Mouse (Mus musculus): ENCODE results near the gene Msi2.
A peak's percentile ranks its signal among the peaks of the same experiment; 100 is the strongest.

Msi2 gene

DNA sequence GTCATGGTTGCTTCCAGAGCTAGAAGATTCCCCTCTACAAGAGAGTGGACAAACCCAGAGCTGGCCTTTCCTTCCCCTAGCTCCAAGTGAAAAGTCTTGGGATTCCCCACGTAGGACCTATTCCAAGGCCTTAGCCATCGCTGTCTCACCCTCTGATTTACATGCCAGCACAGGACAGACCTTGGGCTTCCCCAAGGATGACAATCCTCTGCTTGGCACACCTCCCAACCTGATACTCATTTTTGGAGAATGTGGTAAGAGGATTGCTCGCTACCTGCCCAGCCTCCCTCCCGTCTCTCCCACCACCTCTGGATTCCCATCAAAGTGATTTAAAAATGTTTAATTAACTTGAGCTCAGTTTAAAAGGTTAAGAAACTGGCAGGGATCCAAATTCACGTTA lies 372.2 kb downstream of the Msi2 start:
- DNase-seq, result no peak

DNA sequence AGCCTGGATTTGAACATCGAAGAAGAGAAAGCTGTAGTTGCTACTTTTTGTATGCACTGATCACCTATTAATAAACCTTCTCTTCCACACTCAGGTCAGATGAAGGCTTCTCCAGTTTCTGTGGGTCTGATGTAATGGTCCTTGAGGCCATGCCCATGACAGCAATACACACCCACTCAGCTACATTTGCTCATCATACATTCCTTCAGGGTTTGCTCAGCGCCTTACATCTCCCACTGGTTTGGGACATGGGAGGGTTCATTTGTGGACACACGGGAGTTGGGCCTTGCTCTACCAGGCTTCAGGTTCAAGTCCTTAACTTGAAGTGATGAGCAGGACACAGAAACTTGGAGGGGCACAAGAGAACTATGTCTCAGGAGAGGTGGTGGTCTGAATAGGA lies 380.4 kb downstream of the Msi2 start:
- DNase-seq, result no peak

DNA sequence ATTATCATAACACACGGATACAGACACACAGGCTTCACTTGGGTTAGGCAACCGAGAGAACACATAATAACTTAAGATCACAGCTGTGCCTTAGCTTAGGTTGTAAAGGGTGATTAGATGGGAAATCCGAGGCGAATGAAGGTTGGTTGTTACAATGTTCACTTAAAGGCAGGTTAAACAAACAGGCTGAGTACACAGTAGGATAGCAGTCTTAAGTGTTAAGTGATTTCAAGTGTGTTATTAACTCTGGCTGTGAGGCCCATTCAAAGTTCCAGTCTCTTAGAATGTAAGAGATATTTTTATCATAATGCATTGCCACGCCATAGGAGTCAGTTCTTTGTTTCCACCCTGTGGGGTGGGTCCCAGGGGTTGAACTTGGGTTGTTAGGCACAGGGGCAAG lies 383.4 kb downstream of the Msi2 start:
- DNase-seq, result no peak

DNA sequence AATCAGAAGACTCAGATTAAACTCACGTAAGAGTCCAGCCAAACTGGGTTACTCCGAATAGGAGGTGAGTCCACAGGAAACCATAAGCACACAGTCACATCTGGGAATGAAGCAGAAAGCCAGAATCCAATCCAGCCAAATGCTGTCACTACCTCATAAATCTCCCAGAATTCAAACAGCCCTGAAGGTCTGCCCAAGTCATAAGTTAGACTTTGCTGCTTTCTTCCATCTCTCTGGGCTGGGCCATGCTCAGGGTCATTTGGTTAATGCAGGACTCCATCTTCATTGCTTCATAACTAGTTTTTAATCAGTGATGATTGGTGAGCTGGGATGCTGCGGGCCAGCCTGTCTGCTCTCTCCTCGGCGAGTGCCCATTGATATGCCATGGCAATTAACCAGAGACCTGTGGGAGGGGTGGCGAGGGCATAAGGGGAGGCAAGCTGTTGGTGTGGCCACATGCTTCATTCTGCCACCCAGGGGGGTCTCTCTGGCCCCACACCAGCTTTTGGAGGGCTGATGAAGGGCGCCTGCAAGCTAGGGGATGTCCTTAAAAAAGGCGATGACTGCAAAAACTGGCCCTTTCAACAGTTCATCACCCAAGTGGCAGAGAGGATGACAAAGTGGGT lies 385.9 kb downstream of the Msi2 start:
- no peak for DNase-seq

DNA sequence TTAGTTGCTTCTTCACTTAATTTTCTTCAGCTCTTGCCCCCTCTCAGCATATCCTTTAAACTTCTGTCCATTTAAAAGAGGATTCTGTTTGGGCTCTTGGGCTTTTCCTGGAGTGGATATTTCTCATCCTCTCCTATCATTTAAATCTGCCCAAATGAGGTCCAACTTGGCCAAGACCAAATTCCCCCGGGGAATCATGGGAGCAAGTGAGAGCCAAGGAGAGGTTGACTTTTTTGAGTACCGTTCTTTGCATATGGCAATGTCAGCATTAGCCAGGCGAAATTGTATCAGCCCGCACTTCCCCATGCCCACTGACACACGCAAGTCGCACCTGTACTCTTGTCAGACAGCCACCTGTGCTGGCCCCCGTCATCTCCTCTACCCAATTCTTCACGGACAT lies 386.6 kb downstream of the Msi2 start:
- DNase-seq, result no peak

DNA sequence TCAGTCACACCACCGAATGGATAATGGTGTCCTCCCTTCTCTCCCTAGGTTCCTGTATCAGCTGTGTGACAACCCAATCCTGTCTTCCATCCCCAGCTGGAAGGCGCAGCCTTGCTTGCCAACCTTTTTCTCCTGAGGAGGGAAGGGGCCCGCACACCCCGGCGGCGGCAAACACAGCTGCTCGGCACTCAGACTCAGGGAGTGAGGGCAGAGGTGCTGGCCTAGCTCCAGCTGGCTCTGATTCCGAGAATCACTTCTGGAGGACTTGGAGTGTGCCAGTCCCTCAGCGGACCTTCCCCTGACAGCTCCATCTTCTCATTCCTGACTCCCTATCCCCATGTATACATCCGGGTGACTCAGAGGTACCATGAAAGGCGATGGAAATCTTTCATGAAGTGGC lies 387.5 kb downstream of the Msi2 start:
- DNase-seq, result no peak

DNA sequence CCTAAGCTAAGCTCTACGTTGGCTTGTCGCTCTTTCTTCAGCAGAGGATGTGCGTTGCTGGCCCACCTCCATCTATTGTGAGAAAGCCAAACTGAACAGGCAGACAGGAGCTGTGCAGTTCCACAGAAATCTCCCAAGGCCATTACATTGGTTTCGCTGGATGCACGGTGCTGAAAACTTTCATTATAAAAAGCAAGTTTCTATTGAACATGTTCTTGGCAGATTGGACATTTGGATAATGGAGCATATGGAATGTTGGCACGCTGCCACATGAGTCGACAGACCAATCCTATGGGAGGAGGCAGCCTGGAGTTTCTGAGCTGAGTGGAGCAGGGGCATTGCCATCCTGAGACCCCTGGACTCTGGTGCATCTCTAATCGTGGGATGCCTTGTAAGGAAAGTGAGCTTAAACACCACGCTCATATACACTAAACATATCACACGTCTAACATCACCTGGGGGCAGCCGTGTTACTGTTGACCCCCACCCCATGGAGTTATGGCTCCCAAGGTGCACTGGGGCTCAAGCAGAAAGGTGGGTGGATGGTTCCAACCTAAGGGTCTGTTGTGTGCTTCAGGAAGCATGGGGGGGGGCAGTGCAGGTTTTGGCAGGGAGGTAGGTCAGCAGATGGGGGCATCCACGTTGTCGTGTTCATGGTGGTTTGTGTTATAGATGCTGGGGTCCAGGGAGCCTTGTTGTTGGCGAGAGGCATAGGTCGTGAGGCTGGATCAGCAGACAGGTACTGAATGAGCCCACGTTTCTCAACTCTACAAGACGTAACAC lies 389.3 kb downstream of the Msi2 start:
- DNase-seq, result no peak

DNA sequence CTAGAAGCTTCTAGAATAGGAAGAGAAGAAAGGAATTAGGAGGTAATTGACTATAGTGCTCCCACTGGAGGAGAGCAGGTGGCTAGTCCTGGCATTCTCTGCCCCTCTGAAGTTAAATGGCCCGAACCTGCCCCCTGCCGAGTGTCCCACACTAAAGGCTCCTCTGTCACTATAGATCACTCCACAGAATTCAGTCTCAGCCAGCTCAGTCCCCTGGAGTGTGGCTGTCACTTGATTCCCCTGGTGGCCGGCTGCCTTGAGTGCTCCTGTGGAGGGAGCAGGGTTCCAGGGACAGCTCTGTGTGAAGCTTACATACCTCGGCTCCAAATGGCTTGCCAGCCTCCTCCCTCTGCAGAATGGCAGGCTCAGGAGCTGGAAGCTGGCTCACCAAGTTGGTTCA lies 391.3 kb downstream of the Msi2 start:
- DNase-seq, result no peak

DNA sequence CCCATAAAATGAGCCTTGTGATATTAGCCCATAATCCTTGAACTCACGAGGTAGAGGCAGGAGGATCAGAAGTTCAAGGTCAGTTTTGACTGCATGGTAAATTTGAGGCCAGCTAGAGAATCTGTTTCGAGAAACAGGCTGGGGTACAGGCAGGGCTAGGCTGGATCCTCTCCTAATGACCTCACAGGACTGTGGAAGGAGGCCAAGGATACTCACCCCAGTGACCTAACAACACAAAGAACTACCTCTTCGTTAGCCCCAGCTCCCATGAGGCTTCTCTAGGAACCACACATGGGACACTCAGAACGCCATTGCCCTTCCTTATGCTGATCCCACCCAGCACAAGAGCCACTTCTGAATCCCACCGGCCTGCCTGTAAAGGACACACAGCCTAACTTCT lies 399.5 kb downstream of the Msi2 start:
- DNase-seq, result no peak

DNA sequence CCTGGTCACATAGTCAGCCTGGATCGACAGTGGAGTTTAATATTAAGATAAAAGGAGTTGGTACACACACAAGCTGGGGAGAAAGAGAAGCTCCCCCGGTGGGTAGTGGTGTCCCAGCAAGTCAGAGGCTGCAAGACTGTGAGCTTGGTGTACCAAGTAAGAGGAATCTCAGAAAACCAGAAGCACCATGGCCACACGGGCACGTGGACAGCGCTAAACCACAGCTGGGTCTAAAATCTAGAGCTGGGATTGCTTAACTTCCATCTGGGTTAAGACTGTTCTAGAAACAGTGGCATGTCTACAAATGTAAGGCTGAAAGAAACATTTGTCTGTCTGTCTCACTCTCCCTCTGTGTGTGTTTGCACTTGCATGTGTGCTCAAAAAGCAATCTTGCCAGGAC lies 402.9 kb downstream of the Msi2 start:
- no peak for DNase-seq

DNA sequence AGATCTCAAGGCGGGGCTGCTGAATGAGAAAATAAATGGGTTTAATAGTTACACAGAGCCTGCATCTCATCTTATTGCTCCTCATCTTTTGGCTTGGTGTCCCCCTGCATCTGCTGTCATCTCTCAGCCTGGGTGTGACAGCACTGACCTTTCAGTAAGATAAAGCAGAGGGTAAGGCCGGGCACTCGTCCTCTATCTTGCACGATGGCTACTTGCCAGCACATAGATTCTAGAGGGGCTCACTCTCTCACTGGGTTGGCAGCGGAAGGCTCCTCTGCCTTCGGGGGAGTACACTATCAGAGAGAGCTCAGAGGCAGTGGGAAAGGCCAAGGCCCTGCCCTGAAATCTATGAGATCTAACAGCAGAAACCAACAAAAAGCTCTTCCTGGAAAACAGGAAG lies 403.8 kb downstream of the Msi2 start:
- DNase-seq, result no peak

DNA sequence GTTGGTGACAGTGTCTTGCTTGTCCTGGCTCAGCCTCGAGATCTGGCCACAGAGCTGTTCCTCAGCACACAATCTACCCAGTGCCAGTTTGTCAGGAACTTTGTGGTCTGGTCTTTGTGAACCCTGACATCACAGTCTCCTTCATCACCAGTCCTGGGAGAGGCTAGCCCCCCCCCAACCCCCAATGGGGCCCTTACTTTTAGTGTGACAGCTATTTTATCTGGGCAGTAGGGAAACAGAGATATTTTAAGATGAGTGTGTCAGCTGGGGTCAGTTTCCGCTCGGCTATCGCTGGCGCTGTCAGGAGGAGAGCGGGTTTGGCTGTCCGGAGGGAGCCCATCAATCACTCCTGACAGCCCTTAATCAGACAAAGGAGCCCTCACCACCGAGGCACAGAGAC lies 404.8 kb downstream of the Msi2 start:
- peak; percentile 32 for DNase-seq

DNA sequence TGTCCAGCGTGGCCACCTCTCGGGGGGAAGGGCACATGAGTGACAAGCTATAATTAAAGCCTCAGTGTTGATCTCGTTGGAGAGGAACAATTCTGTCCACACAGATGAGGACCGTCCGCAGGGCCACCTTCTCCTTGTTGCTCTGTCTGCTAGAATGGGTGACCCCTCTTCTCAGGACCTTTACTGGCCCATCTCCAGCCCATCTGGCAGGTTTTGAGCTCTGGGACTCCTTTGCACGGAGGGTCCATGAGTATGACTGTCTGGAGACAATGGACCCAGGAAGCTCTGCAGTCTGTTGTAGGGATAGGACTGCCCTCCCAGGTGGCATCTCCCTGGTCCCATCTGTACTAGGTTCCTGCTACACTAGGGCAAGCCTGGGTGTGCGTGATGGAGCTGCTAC lies 406.7 kb downstream of the Msi2 start:
- DNase-seq, result no peak

DNA sequence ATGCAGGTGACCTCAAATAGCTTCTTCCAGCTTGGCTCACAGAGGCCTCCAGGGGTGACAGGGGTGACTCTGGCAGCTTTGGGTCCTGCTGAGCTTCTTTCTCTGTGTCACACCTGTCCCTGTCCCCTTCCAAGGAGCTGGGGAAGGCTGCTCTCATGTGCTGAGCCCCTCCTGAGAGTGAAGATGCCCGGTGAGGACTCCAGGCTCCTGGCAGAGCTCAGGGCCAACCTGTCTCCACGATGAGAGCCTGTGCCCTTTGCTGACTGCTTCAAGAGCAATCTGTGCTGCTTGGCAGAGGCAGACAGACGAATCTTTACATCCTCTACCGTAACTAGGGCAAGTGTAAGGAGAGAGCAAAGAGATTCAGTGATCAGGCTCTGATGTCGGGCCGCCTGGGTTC lies 407.5 kb downstream of the Msi2 start:
- no peak for DNase-seq

DNA sequence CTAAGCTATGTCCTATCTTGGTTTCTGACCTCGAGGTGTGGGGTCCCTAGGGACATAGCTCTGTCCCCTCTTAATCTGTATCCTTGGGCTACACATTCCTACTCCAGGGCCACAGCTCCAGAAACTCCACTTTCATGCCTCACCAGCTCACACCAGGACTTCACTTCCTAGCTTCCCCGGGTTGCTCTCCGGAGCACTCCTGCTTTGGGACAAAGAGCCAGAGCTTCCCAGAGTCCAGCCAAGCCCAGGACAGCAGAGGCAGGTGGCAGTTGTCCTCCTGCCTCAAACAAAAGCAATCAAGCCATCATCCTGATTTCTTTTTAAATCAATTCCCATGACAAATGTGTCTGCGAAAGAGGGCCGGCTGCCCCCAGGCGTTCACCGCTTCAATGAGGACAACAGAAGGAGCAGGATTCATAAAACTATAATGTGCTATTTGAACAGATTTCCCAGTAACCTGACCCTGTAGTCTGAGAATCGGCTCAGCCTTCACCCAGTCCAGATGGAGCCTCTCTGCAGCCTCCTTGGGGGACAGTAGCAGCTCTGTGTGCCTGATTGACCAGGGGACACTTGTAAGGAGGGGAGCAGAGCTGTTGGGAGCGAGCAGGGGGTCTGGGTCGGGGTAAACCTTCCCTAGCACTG lies 409.1 kb downstream of the Msi2 start:
- DNase-seq, result no peak

DNA sequence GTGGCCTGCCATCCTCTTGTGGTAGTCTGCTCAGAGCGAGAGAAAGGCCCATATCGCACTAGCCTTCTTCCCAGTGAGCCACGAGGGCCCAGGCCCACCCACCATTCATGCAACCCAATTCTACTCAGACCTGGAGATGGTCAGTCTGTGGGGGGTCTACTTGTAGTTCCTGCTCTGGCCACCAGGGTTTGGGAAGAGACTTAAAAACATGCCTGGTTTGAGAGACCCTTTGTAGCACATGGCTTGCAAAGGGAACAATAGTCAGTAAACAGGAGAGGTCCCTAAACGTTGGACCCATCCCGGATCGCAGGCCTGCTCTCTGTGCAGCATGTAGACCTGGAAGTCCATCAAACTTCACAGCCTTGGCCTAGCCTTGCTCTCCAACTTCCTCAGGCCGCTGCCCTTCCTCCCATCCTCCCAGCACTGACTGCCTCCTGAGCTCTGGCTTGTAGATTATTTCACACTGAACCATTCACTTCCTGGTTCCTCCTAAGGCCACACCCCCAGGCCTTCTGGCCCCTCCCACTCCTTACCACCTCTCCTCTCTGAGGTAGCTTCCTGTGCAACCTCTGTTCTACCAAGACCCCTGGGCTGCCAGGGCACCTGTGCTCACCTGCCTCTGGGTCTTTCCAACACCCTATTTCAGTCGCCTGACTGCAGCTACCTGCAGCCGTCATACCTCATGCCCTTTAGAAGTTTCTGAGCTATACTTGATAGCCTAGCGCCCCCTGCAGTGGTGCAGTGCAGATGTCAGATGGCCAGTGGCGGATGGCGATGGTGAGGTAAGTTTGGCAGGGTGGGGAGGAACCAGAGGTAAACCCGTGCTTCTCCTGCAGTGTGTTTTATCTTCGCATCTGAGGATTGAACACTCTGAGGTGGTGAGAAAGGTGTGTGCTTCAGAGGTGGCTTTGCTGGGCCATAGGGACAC lies 410.4 kb downstream of the Msi2 start:
- DNase-seq, result peak; percentile 16

DNA sequence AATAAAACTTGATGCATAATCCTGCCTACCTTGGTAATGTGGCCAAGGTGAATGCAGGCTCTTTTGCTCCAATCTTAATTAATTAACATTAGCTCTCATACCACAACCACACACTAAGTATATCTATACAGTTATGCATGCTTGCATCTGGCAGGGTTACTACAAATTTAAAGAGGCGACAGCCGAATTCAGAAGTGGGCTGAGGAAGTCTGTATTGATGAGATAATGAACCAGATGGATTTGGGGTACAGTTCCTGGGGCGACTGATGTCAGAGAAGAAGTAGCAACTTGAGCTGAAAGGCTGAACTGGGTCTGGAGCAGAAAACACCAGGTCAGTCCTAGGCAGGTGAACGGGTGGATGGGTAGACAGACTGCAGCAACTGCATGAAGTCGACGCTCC lies 412.6 kb downstream of the Msi2 start:
- DNase-seq, result no peak

DNA sequence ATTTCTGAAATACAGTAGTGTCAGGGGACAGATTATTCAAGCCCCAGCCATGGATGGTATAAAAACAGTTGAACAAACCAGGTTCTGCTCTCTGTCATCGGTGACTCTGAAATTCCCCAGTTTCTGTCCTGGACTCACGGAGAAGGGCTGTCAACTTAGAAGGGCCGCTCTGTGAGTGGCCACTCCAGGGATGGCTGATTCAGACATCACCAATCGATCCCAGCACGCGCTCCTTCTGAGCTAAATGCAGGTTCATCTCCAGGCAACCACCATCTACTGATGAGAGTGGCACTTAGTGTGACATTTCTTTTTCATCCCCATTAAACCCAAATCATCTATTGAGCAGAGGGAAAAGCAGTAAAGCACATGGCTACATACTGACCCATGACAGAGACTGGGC lies 416.7 kb downstream of the Msi2 start:
- no peak for DNase-seq

DNA sequence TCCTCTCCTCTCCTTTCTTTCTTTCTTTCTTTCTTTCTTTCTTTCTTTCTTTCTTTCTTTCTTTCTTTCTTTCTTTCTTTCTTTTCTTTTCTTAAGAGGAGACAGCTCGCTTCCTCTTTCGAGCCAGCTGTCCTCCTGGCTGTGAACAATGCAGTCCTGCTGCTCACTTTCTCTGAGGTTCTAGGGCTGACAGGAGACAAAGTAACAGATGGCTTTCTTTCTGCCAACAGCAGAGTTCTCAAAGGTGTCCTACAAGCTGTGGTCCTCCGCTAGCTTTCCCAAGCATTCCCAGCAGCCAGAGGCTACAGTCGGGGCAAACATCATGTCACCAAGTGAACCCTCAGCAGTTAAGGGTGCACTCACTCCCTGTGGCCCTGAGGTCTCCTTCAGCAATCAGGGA lies 419.0 kb downstream of the Msi2 start:
- DNase-seq, result no peak

DNA sequence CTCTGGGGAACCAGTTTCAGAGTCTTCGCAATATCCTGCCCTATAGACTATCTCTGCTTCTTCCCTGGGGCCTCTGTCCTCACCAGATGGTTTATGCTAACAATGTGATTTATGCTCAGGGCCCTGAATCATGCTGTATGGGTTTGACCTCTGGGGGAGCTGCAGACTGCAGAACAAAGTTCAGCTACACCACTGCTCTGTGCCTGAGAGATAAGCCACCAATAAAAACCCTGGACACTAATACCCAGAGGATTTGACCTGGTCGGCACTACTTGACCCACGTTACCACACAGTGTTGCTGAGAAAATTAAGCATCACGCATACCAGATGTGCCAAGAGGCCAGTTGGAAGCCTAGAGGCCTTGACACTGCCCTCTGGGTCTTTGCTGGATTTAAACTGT lies 420.8 kb downstream of the Msi2 start:
- no peak for DNase-seq

DNA sequence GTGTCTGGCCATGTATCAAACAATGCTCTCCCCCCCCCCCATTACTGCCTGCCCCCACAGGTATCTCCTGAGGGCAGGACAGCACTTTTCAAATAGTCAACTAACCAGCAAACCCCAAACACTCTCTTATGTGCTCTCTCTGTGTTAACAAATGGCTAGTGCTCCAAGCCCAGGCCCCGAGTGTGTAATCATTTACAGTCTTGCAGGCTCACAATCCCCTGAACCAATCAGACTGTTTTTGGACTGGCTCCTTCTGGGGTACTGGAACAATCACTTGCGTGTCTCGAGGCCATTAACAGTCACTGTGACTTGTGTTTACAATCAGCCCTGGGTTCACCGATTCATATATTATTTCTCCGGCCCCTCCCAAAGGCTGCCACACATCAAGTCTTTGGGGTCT lies 423.0 kb downstream of the Msi2 start:
- DNase-seq, result no peak

DNA sequence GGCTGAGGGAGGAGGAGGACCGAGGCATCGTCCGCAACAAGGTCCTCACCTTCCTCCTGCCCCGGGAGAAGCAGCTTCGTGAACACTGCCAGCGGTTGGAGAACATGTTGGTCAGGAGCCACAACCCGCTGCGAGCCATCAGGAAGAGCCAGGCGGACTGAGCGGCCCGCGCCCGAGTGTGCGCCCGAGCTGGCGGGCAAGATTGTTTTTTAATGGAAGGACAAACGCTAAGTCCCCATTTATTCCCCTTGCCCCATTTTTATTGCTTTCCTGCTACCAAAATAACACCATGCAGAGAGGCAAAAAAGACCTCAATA lies 424.0 kb downstream of the Msi2 start:
- no peak for DNase-seq

DNA sequence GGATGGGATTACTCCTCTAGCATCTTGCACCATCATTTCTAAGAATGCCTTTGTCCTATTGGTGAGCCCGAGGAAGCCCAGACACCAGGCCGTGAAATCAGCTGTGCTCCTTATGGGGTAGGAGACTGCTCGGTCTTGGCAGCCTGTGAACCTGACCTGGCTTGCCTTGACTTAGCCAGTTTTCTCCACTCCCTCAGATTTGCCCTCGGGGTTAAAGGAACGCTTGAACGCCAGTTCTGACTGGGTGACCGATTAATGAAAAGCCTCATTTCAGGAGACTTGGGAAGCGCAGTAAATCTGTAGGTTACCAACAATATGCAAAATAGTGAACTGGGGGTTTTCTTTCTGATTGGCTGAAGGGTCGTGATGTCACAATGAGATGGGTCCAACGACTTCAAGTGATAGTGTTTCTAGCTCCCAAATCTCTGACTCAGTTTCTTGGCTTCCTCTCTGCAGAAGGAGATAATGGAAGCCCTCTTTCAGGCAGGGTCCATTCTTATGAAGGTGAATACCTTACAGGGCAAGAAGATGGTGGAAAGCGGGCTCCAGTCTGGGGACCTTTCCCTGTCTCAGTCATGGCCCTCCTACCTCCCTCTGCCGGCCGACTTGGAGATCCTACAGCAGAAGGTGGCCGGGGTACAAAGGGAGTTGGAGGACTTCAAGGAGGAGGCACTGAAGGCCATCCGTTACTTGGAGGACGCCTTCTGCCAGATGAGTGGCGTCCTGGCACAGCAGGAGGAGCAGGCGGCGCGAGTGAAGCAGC lies 424.5 kb downstream of the Msi2 start, which contains the start of gene Ccdc182:
Gene Ccdc182 (plus strand): TSS at position 428 of the 763 bp plus-strand sequence.
- no peak for DNase-seq
